Mouse (Mus musculus): ENCODE measurements at regions not wholly inside any gene's neighbourhood (a gene's known extent, or its start where the extent isn't known, plus 50 kb on each side); places are given as distances from the start of the nearest gene placed in this dataset.

GRCm38 (mm10) chr1:13496386-13496785 is 2082.5 kb downstream of the A830018L16Rik start:
- Histone ChIP-seq H3K27ac (ENCODE audit: control insufficient read depth, insufficient read depth, low read depth, low read length) (no peak overlapping the region), H3K27me3 (ENCODE audit: control insufficient read depth, insufficient read depth, low read length) (no peaks in the 10 kb centered on the region), H3K4me3 (ENCODE audit: control insufficient read depth, low read depth, low read length) (no peak overlapping the region), H3K4me1 (ENCODE audit: control insufficient read depth, insufficient read depth, low read length) (no peaks in the 10 kb centered on the region; the same call in 1 of the 2 replicates), H3K36me3 (ENCODE audit: control insufficient read depth, insufficient read depth, low read length) (no peaks in the 10 kb centered on the region)
- TF ChIP-seq CTCF (IDR thresholded peaks at IDR 0.05; ENCODE audit: control insufficient read depth, insufficient read depth, insufficient replicate concordance, low read depth, low read length): no peak
- TF ChIP-seq POLR2A (IDR thresholded peaks at IDR 0.05; ENCODE audit: control insufficient read depth, low read depth, low read length): no peak

GRCm38 (mm10) chr1:13500456-13500855 is 2086.6 kb downstream of the A830018L16Rik start:
- H3K4me1 ChIP-seq (ENCODE audit: control insufficient read depth, insufficient read depth, low read length): no peaks in the 10 kb centered on the region
- H3K27ac ChIP-seq (ENCODE audit: control insufficient read depth, insufficient read depth, low read depth, low read length): no peak overlapping the region
- H3K4me3 ChIP-seq (ENCODE audit: control insufficient read depth, low read depth, low read length): no peak overlapping the region
- H3K27me3 ChIP-seq (ENCODE audit: control insufficient read depth, insufficient read depth, low read length): no peaks in the 10 kb centered on the region
- peak; percentile 48; the same call in 1 of the 2 replicates for TF ChIP-seq CTCF (IDR thresholded peaks at IDR 0.05; ENCODE audit: control insufficient read depth, insufficient read depth, insufficient replicate concordance, low read depth, low read length)
- no peak for TF ChIP-seq POLR2A (IDR thresholded peaks at IDR 0.05; ENCODE audit: control insufficient read depth, low read depth, low read length)
- H3K36me3 ChIP-seq (ENCODE audit: control insufficient read depth, insufficient read depth, low read length): no peaks in the 10 kb centered on the region

GRCm38 (mm10) chr1:13501938-13502337 is 2088.0 kb downstream of the A830018L16Rik start:
- no peak overlapping the region for H3K27ac ChIP-seq (ENCODE audit: control insufficient read depth, insufficient read depth, low read depth, low read length)
- H3K4me1 ChIP-seq (ENCODE audit: control insufficient read depth, insufficient read depth, low read length): no peaks in the 10 kb centered on the region
- no peaks in the 10 kb centered on the region for H3K27me3 ChIP-seq (ENCODE audit: control insufficient read depth, insufficient read depth, low read length)
- no peak overlapping the region for H3K4me3 ChIP-seq (ENCODE audit: control insufficient read depth, low read depth, low read length)
- H3K36me3 ChIP-seq (ENCODE audit: control insufficient read depth, insufficient read depth, low read length): no peaks in the 10 kb centered on the region
- TF ChIP-seq POLR2A (IDR thresholded peaks at IDR 0.05; ENCODE audit: control insufficient read depth, low read depth, low read length): no peak
- TF ChIP-seq CTCF (IDR thresholded peaks at IDR 0.05; ENCODE audit: control insufficient read depth, insufficient read depth, insufficient replicate concordance, low read depth, low read length): no peak

GRCm38 (mm10) chr1:13513761-13514160 is 2099.9 kb downstream of the A830018L16Rik start:
- no peak for TF ChIP-seq CTCF (IDR thresholded peaks at IDR 0.05; ENCODE audit: control insufficient read depth, insufficient read depth, insufficient replicate concordance, low read depth, low read length)
- no peak for TF ChIP-seq POLR2A (IDR thresholded peaks at IDR 0.05; ENCODE audit: control insufficient read depth, low read depth, low read length)
- Histone ChIP-seq H3K4me1 (ENCODE audit: control insufficient read depth, insufficient read depth, low read length) (no peaks in the 10 kb centered on the region), H3K27me3 (ENCODE audit: control insufficient read depth, insufficient read depth, low read length) (no peaks in the 10 kb centered on the region), H3K36me3 (ENCODE audit: control insufficient read depth, insufficient read depth, low read length) (no peaks in the 10 kb centered on the region), H3K4me3 (ENCODE audit: control insufficient read depth, low read depth, low read length) (no peak overlapping the region), H3K27ac (ENCODE audit: control insufficient read depth, insufficient read depth, low read depth, low read length) (no peak overlapping the region)
